Mouse (Mus musculus): ENCODE measurements at regions not wholly inside any gene's neighbourhood (a gene's known extent, or its start where the extent isn't known, plus 50 kb on each side); places are given as distances from the start of the nearest gene placed in this dataset.

DNA sequence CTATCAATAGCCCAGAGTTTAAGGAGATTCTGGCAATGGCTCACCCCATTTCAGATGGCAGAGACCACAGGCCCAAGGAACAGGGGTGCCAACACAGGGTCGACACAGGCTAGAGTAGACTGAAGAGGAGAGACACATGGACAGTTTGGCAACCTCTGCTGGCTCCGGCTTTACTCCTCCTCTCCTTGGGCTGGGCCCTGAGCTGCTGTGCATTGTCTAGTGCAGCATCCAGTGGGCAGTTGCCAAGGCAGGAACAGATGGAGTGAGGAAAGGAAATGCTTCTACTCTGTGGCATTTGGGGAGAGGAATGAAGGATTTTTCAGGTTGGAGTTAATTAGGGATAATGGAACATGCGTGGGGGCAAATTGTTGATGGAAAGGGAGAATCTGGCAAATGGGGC is 151.0 kb upstream of the 1700012A03Rik start:
- no peak for TF ChIP-seq CTCF (conservative IDR thresholded peaks at IDR 0.05; ENCODE audit: insufficient read depth, insufficient read length, low read depth, low read length)
- no peak for TF ChIP-seq POLR2A (IDR thresholded peaks at IDR 0.05; ENCODE audit: low read depth, low read length)

Data from kidney, adult 2 months (tissue).